Mouse (Mus musculus): ENCODE measurements around the gene Krt75.
A peak's percentile ranks its signal among the peaks of the same experiment; 100 is the strongest.
"Not testable (repeated sequence)": the region's sequence is repeated elsewhere in the genome, so short reads cannot be mapped to it uniquely, and the experiment has no call there.

Krt75 gene

GRCm38 (mm10) chr15:101573796-101574345, at the start of gene Krt75:
Krt75 (minus strand) TSS chr15:101573904.
- DNase-seq: no peak

GRCm38 (mm10) chr15:101599123-101599522, 25.4 kb upstream of the Krt75 start:
- no peak for DNase-seq

GRCm38 (mm10) chr15:101588216-101588615, 14.5 kb upstream of the Krt75 start:
- DNase-seq: no peak

GRCm38 (mm10) chr15:101584456-101584855, 10.8 kb upstream of the Krt75 start:
- DNase-seq: no peak

- peak; percentile 3 for DNase-seq
Observed at GRCm38 (mm10) chr15:101583211-101583965, 9.7 kb upstream of the Krt75 start.

- no peak for DNase-seq
Observed at GRCm38 (mm10) chr15:101581701-101582100, 8.0 kb upstream of the Krt75 start.

- DNase-seq: no peak
Observed at GRCm38 (mm10) chr15:101575506-101575905, 1.8 kb upstream of the Krt75 start.

- DNase-seq: peak; percentile 12
Observed at GRCm38 (mm10) chr15:101567780-101568179, 5.9 kb downstream of the Krt75 start.

GRCm38 (mm10) chr15:101562850-101563249, 10.9 kb downstream of the Krt75 start, which contains the start of gene Krt90:
Krt90 (minus strand) TSS chr15:101562950.
- DNase-seq: no peak

- DNase-seq: no peak
Observed at GRCm38 (mm10) chr15:101558034-101558646, 15.6 kb downstream of the Krt75 start.

GRCm38 (mm10) chr15:101553169-101553568, 20.5 kb downstream of the Krt75 start:
- peak; percentile 46 for DNase-seq

- DNase-seq: no peak
Observed at GRCm38 (mm10) chr15:101552188-101552587, 21.5 kb downstream of the Krt75 start.

- DNase-seq: no peak
Observed at GRCm38 (mm10) chr15:101550567-101550966, 23.1 kb downstream of the Krt75 start, which contains the start of gene Krt82. Krt82 (minus strand) TSS chr15:101550667.

- no peak for DNase-seq
Observed at GRCm38 (mm10) chr15:101544478-101544877, 29.2 kb downstream of the Krt75 start.

- DNase-seq: no peak
Observed at GRCm38 (mm10) chr15:101542543-101542942, 31.2 kb downstream of the Krt75 start.

- no peak for DNase-seq
Observed at GRCm38 (mm10) chr15:101538580-101538900, 35.2 kb downstream of the Krt75 start.

- DNase-seq: no peak
Observed at GRCm38 (mm10) chr15:101537864-101538579, 35.7 kb downstream of the Krt75 start.

GRCm38 (mm10) chr15:101536054-101536850, 37.5 kb downstream of the Krt75 start:
- no peak for DNase-seq

GRCm38 (mm10) chr15:101532720-101533119, 41.0 kb downstream of the Krt75 start, which contains the start of gene Krt84:
Krt84 (minus strand) TSS chr15:101532820.
- no peak for DNase-seq

- DNase-seq: no peak
Observed at GRCm38 (mm10) chr15:101522556-101523232, 51.0 kb downstream of the Krt75 start.

GRCm38 (mm10) chr15:101519792-101520191, 53.9 kb downstream of the Krt75 start:
- DNase-seq: peak; percentile 83

GRCm38 (mm10) chr15:101517161-101517560, 56.5 kb downstream of the Krt75 start, which contains the start of gene Gm49425:
Gm49425 (minus strand) TSS chr15:101517261.
- not testable (repeated sequence) for DNase-seq
